Mouse (Mus musculus): ENCODE results near the gene Gm4450. TPM values are rescaled to one million over a fixed set of nuclear protein-coding genes. Genes with fewer than 3 reads are reported as not detected.
"Not testable (repeated sequence)": the region's sequence is repeated elsewhere in the genome, so short reads cannot be mapped to it uniquely, and the experiment has no call there.

The Gm4450 gene
- total RNA-seq, 4 experiments from 2014 or later, result not detected

DNA sequence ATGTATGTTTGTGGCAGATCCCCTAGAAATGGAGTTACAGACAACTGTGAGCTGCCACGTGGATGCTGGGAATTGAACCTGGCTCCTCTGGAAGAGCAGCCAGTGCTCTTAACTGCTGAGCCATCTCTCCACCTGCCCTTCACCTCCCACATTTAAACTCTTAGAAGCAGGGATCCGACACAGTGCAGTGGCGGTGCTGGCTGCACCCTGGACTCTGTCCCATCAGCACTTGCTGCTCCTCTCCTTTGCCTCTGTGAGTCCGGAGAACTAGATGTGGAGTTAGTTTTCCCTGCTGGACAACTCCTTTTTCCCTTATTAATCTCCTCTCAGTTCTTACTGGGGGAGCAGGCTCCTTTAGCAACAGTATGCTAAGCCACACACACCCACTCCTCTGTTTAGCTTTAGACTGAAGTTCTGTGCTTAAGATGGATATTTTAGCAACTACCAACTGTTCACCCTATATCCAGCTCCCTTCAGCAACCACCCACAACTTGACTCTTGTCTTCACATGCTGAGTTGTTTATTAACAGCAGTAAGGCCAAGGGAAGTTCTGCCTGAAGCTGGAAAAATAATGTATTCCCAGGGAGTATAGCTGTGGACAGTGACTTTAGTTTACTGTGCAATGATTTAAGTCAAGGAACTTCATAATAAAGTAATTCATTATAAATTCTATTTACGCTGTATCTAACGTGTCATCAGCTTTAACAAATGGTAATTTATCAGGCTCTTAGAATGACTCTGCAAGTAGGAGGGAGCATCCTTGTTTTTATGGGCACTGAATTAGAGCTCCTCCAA, 37.7 kb downstream of the Gm4450 start:
- DNase-seq (ENCODE audit: low spot score in 2 of 2), result peak in 1 of 2 experiments; percentile 56

DNA sequence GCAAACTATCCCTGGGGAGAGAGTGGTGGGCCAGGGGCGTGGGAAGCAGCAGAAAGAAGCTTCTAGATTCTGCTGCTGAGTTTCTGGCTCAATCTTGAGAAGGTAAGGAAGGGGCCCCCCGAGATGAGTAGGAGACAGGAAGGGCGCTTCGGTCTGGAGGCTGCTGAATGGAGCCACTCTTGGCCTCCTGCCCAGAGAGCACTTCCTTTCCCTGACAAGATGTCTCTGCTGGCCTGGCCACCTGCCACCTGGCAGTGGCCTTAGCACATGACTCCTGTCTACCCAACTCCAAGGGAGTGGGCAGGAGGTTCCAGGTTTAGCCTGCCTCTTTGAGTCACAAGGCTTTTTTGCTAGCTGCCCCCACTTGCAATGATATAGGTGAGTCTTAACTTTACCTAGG, 39.6 kb downstream of the Gm4450 start:
- peak; percentile 43 to 90 for DNase-seq (ENCODE audit: low spot score in 2 of 2)

DNA sequence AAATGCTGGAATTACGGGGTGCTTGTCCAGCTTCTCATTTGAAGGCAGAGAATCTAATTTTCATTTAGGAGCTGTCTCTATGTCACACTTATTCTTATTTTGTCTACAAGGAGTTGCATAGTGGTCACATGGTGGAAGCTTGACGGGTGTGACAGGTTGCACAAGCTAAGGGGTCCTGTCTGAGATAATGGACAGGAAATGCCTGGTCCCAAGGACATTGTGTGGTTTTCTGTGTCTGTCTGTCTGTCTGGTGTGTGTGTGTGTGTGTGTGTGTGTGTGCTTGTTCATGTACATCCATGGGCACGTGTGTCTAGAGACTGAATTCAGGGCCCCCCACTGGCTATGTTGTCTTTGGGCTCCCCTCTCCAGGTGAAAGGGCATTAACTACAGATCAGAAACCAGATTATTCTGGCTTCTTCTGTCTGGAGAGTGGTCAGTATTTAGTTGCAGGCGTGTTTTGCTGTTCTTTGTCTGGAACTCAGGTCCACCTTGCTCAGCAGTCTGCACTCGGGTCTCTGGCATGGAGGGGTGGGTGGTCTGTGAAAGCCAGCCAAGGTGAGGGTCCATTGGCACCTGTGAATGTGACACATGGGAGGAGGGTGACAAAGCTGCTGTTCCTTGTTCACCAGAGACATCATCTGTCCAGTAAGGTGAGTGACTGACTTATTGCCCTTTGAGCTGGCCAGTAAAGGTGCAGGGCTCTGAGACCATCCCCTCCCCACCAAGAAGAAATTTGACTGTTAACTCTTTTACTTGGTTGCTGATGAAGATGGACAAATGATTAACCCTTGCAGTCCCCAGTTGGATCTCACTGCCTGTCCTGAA, 40.3 kb downstream of the Gm4450 start:
- DNase-seq (ENCODE audit: low spot score in 2 of 2), result no peak

DNA sequence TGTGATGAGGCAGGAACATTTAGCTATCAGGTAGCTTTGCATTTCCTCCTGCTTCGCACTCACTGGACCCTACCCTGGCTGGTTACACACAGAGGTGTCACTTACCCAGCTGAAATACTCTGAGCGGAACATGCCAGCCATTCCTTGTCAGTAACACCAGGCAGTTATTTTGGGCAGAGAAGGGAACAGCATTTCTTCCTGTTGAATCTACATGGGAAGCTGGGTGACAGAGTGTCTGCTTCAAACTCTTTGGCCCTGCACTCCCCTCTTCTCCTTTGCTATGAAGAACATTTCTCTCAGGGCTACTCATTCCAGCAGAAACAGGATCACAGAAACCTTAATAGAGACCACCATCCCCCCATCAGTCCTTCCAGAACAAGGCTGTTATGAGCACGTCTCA, 42.6 kb downstream of the Gm4450 start:
- DNase-seq (ENCODE audit: low spot score in 2 of 2), result no peak

DNA sequence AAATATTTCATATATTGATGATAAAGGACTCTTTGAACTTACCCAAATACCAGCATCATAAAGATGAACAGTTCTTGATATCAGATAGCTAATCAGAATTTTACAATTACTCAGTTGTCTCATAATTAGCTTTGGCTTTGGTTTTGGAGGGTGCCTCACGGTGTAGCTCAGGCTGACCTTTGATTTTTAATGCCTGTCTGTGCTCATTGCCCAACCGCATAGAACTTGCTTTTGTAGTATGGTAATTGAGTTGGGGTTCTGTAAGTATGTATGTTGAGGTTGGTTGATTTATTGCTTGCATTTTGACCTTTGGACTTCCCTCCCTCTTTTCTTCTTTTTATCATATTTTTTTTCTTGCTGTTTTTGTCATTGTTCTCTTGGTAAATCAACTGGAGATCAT, 43.2 kb downstream of the Gm4450 start:
- no peak for DNase-seq (ENCODE audit: low spot score in 2 of 2)

DNA sequence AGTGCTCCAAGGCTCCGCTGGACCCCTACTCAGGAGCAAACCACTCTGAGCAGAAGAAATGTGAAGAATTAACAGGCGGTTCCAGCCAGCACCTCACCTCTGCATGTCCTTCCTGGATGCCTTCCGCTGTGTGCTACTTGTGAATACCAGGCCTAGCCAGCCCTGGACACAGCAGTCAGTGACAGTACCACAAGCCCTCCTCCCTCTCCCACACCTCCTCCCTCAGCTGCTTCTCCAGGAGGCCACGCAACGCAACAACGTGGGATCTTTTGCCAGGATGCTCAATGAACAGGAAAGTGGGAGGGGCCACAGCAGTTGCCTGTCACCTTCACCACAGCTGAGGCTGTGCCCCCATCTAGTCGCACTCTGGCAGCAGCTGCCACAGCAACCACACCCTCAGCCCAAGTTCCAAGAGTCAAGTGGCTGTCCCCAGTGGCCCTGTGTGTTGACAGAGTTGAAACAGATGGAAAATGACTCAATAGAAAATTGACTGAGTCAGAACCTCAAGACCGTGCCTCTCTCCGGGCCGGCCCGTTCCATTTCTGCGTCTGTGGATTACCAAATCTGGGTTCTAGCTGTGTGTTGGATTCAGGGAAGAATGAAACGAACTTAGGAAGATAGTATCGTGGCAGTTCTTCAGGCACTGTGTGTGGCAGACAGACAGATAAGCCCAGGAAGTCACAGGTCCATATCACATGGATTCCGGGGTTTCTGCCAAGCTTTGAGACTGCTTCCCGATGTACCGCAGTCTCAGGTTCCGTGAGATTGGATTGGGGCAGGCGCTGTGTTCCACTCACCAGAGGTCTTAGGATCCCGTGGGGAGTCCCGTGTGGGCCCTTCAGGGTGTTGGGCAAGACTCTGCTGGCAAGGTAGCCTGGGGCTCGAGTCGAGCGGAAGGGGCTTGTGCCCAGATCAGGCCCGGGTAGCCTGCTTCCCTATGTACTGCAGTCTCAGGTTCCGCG, 46.0 kb downstream of the Gm4450 start:
- peak in 1 of 2 experiments; percentile 3 for DNase-seq (ENCODE audit: low spot score in 2 of 2)

DNA sequence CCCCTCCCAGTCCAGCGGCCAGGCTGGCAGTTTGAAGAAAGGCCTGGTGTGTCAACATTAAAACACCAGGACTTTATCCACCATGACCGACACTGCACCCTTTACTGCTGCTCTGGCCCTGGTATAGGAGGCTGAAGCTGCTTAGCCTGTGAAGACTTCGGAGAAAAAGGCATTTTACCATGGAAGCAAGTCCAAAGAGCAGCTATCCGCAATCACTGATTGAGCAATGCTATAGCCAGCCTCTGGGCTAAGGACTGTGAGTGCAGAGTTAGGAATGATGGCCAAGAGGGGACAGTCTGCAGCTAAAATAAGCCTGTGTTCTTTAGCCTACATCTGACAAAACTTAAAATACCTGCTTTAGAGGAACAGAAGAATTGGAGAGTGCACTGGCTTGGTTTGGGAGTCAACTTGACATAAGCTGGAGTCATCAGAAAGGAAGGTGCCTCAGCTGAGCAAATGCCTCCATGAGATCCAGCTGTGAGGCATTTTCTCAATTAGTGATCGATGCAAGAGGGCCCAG, 49.6 kb downstream of the Gm4450 start:
- peak in 1 of 2 experiments; percentile 5 for DNase-seq (ENCODE audit: low spot score in 2 of 2)

DNA sequence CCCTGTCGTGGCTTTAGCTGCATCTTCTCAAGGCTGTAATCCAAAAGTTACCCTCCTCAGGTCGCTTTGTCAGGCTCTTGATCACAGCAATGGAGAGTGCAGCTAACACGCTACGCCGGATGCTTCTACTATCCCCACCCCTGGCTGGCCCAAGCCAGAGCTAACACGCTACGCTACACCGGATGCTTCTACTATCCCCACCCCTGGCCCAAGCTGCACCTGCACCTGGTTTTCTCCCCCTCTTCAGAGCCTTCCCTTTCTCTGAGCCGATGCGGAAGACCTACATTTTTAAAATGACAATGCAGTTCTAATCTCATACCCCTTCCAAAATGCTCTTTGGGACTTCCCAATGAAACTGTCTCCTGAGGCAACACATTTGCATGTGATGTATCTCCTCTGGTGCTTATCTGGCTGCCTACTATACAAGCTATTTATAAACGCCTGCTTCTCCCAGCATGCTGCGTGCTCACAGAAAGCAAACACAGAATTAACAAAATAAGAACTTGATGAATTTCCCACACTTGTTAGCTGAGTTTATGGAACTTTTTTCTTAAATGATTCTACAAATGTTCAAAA, 50.3 kb downstream of the Gm4450 start:
- peak in 1 of 2 experiments; percentile 13 for DNase-seq (ENCODE audit: low spot score in 2 of 2)

DNA sequence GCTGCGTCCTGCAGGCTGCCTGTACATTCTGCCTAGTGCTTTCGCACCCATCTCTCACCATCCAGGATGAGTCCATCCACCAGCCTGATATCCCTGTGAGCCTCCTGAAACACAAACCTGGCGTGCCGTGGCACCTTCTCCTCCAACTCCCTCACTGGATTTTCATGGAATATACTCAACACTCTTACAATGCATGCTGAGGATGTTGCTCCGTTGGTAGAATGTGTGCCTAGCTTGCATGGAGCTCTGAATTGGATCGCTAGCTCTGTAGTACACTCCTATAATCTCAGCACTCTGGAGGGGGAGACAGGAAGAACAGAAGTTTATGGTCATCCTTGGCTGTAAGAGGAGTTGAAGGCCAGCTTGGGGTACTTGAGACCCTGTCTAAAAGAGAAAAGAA, 51.0 kb downstream of the Gm4450 start:
- not testable (repeated sequence) for DNase-seq (ENCODE audit: low spot score in 2 of 2)

DNA sequence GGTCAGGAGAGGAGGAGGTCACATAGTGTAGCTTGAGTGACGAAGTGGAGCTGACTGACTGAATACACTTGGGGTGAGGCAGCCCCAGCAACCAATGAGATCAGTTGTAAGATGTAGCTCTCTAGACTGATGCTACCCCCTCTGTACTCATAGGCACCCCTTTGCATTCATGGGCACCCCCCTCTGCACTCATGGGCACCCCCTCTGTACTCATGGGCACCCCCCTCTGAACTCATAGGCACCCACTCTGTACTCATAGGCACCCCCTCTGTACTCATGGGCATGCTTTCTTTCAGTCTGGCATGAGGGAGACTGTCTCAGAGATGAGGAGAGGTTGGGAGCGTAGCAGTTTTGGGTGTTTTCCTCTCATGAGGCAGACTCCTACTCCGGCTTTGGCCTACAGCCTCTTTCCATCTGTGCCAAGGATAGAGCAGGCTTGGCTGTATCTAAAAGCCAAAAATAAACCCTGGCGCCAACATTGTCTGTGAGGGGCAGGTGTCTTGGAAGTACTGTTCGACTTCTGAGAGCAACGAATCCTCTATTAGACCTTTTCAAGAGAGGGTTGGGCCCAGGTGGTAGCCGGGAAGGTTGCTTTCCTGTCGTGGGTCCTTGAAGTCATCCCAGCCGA, 52.5 kb downstream of the Gm4450 start:
- peak in 1 of 2 experiments; percentile 5 for DNase-seq (ENCODE audit: low spot score in 2 of 2)

Other genes with a start within 250 kb of the Gm4450 start
- not detected for gene Reg4, start 235.0 kb downstream of the Gm4450 start, total RNA-seq (2022)
- 1 to 10 TPM; 4.3 to 5.9 (median 4.9) TPM for gene Hmgcs2, start 176.7 kb downstream of the Gm4450 start, total RNA-seq (2022)
- gene Phgdh, start 117.1 kb downstream of the Gm4450 start, total RNA-seq (2022), result 10 to 100 TPM; 63.1 to 66.4 (median 64.7) TPM
- gene Zfp697, start 74.7 kb downstream of the Gm4450 start, total RNA-seq (2022), result 10 to 100 TPM; 26.9 to 30.8 (median 27.6) TPM
- gene Hsd3b4, start 53.4 kb upstream of the Gm4450 start, total RNA-seq (2022), result not detected
- not detected for gene Gm10681, start 131.7 kb upstream of the Gm4450 start, total RNA-seq (2022)
- gene Hsd3b5, start 173.1 kb upstream of the Gm4450 start, total RNA-seq (2022), result not detected